9 mouse cellular contexts compared by ENCODE assay signal in genomic region chr2:91929936-91930335, GRCm38 (mm10). TPM values are rescaled to one million over a fixed set of nuclear protein-coding genes. Genes with fewer than 3 reads are reported as not detected.
DNase-seq lines count a peak whose midpoint lies in the region; ATAC-seq and TF ChIP-seq lines count a peak whose summit lies in the region.
"Had no signal": no experiment of that assay in that cellular context is flagged by ENCODE, and none has a peak within 500 bp of the region (broad histone marks: within the 10 kb centered on the region; RNA-seq: fewer than 3 reads in every experiment).

No protein-coding gene starts in this region.

- TF ChIP-seq CTCF in midbrain, postnatal 0 days (IDR thresholded peaks at IDR 0.05) = peak; percentile 83

- H3K27ac ChIP-seq in embryonic facial prominence, embryonic 13.5 days = peak overlapping the region; percentile 97; the same call in 1 of the 2 replicates
- no peak overlapping the region for H3K27ac ChIP-seq in hindbrain, embryonic 12.5 days
- no peak overlapping the region for H3K27ac ChIP-seq in limb, embryonic 15.5 days
- H3K27ac ChIP-seq in midbrain, postnatal 0 days (ENCODE audit: low read depth, low read length) = no peak overlapping the region
- H3K27ac ChIP-seq: macrophage had no signal

- peak; percentile 64 for DNase-seq in gastrocnemius, postnatal 10 days
- DNase-seq in gastrocnemius, postnatal 25 days = no peak
- peak; percentile 79 for DNase-seq in adrenal gland, postnatal 10 days
- peak; percentile 89 for DNase-seq in midbrain, postnatal 0 days (ENCODE audit: low spot score)
- DNase-seq in urinary bladder, adult 2 months (ENCODE audit: low spot score) = no peak

- peak overlapping the region; percentile 86 for H3K4me3 ChIP-seq in embryonic facial prominence, embryonic 13.5 days
- peak overlapping the region; percentile 75 for H3K4me3 ChIP-seq in hindbrain, embryonic 12.5 days
- H3K4me3 ChIP-seq in limb, embryonic 15.5 days = peak overlapping the region; percentile 64
- 0 out of 2 replicates have a peak overlapping the region, but pooled peaks have one; percentile 34 for H3K4me3 ChIP-seq in midbrain, postnatal 0 days (ENCODE audit: low read depth, low read length)

- peak overlapping the region; percentile 90 for H3K4me2 ChIP-seq in embryonic facial prominence, embryonic 13.5 days
- H3K4me2 ChIP-seq in hindbrain, embryonic 12.5 days (replicated peaks) = peak overlapping the region; percentile 63
- peak overlapping the region; percentile 75 for H3K4me2 ChIP-seq in limb, embryonic 15.5 days
- H3K4me2 ChIP-seq in midbrain, postnatal 0 days (ENCODE audit: low read depth, low read length, poor library complexity, severe bottlenecking) = peak overlapping the region; percentile 55

- WGBS in embryonic facial prominence, embryonic 13.5 days = 9% methylated on average over 12 of the region's 12 CpGs
- 10% methylated on average over 11 of the region's 12 CpGs for WGBS in hindbrain, embryonic 12.5 days
- 13% methylated on average over 12 of the region's 12 CpGs for WGBS in limb, embryonic 15.5 days
- WGBS in midbrain, postnatal 0 days = 9% methylated on average over 12 of the region's 12 CpGs

- no peak for ATAC-seq in embryonic facial prominence, embryonic 13.5 days (ENCODE audit: insufficient number of reproducible peaks, insufficient read depth, low FRiP score, low TSS enrichment, low read depth)
- no peak for ATAC-seq in hindbrain, embryonic 12.5 days (ENCODE audit: low FRiP score)
- no peak for ATAC-seq in limb, embryonic 15.5 days (ENCODE audit: insufficient number of reproducible peaks, low FRiP score, low TSS enrichment, low read depth)
- ATAC-seq in midbrain, postnatal 0 days (ENCODE audit: low FRiP score) = no peak

- peaks cover 27% of the 10 kb centered on the region for H3K36me3 ChIP-seq in embryonic facial prominence, embryonic 13.5 days
- H3K36me3 ChIP-seq in hindbrain, embryonic 12.5 days = 0 out of 2 replicates have a peak, but pooled peaks cover 5% of the 10 kb centered on the region
- peaks cover 17% of the 10 kb centered on the region for H3K36me3 ChIP-seq in limb, embryonic 15.5 days
- H3K36me3 ChIP-seq in midbrain, postnatal 0 days (ENCODE audit: insufficient read depth, low read length) = no peaks in the 10 kb centered on the region; the same call in none of the 2 replicates

- H3K9ac ChIP-seq in embryonic facial prominence, embryonic 13.5 days = peak overlapping the region; percentile 97
- H3K9ac ChIP-seq in hindbrain, embryonic 12.5 days = peak overlapping the region; percentile 90
- peak overlapping the region; percentile 79; the same call in 1 of the 2 replicates for H3K9ac ChIP-seq in limb, embryonic 15.5 days
- no peak overlapping the region for H3K9ac ChIP-seq in midbrain, postnatal 0 days (replicated peaks; ENCODE audit: low read length, poor library complexity, severe bottlenecking)

- H3K9me3 ChIP-seq in embryonic facial prominence, embryonic 13.5 days = no peaks in the 10 kb centered on the region
- H3K9me3 ChIP-seq in hindbrain, embryonic 12.5 days (replicated peaks) = no peaks in the 10 kb centered on the region
- no peaks in the 10 kb centered on the region for H3K9me3 ChIP-seq in limb, embryonic 15.5 days
- H3K9me3 ChIP-seq in midbrain, postnatal 0 days (ENCODE audit: low read length) = no peaks in the 10 kb centered on the region

- H3K27me3 ChIP-seq in embryonic facial prominence, embryonic 13.5 days = peaks cover 6% of the 10 kb centered on the region
- peaks cover 11% of the 10 kb centered on the region for H3K27me3 ChIP-seq in hindbrain, embryonic 12.5 days
- H3K27me3 ChIP-seq in limb, embryonic 15.5 days = peaks cover 9% of the 10 kb centered on the region; the same call in 1 of the 2 replicates
- peaks cover 8% of the 10 kb centered on the region; the same call in 1 of the 2 replicates for H3K27me3 ChIP-seq in midbrain, postnatal 0 days (ENCODE audit: insufficient read depth, low read length)

- peaks cover 42% of the 10 kb centered on the region for H3K4me1 ChIP-seq in embryonic facial prominence, embryonic 13.5 days
- H3K4me1 ChIP-seq in hindbrain, embryonic 12.5 days = peaks cover 48% of the 10 kb centered on the region
- H3K4me1 ChIP-seq in limb, embryonic 15.5 days = peaks cover 53% of the 10 kb centered on the region
- no peaks in the 10 kb centered on the region; the same call in 1 of the 2 replicates for H3K4me1 ChIP-seq in midbrain, postnatal 0 days (ENCODE audit: insufficient read depth, low read length)

RNA-seq across cellular contexts. Expression of gene Mdk, which starts 2.2 kb away (rescaled TPM):
- 10 to 100 TPM; 43.3 to 55.2 TPM for total RNA-seq in gastrocnemius, postnatal 10 days (2021)
- total RNA-seq in gastrocnemius, postnatal 25 days (2021) = 1 to 10 TPM; 3.3 to 3.4 TPM
- 10 to 100 TPM; 30.8 to 36.7 TPM for total RNA-seq in adrenal gland, postnatal 10 days (2021)
- polyA plus RNA-seq in embryonic facial prominence, embryonic 13.5 days (2015; fragmentation: Nextera tagmentation; extraction: Ambion mirVana) = 1,381 and 1,602 TPM in 2 replicates
- polyA plus RNA-seq in hindbrain, embryonic 12.5 days (2016; fragmentation: Nextera tagmentation; extraction: Ambion mirVana) = 904 and 962 TPM in 2 replicates
- polyA plus RNA-seq in limb, embryonic 15.5 days (2015; fragmentation: Nextera tagmentation; extraction: Ambion mirVana) = 899 and 1,046 TPM in 2 replicates
- total RNA-seq in midbrain, postnatal 0 days (2014; rRNA removed) = 39.0 and 40.8 TPM in 2 replicates
- polyA plus RNA-seq in midbrain, postnatal 0 days (2015; fragmentation: Nextera tagmentation; extraction: Ambion mirVana) = 71.0 and 71.4 TPM in 2 replicates
- 34.7 and 37.5 TPM in 2 replicates for polyA plus RNA-seq in urinary bladder, adult 2 months (2012; rRNA removed)

RNA-seq across cellular contexts. Expression of gene Chrm4, which starts 2.9 kb away (rescaled TPM):
- total RNA-seq in gastrocnemius, postnatal 10 days (2021) = under 1 TPM in 1 of 2 experiments, not detected in 1; 0.16 TPM
- not detected for total RNA-seq in gastrocnemius, postnatal 25 days (2021)
- total RNA-seq in adrenal gland, postnatal 10 days (2021) = under 1 TPM; 0.18 to 0.27 TPM
- 0.18 and 0.32 TPM in 2 replicates for polyA plus RNA-seq in embryonic facial prominence, embryonic 13.5 days (2015; fragmentation: Nextera tagmentation; extraction: Ambion mirVana)
- 0.77 and 1.0 TPM in 2 replicates for polyA plus RNA-seq in hindbrain, embryonic 12.5 days (2016; fragmentation: Nextera tagmentation; extraction: Ambion mirVana)
- polyA plus RNA-seq in limb, embryonic 15.5 days (2015; fragmentation: Nextera tagmentation; extraction: Ambion mirVana) = 0.20 and 0.29 TPM in 2 replicates
- 1.8 and 4.0 TPM in 2 replicates for total RNA-seq in midbrain, postnatal 0 days (2014; rRNA removed)
- polyA plus RNA-seq in midbrain, postnatal 0 days (2015; fragmentation: Nextera tagmentation; extraction: Ambion mirVana) = 0.25 and 0.34 TPM in 2 replicates
- polyA plus RNA-seq in urinary bladder, adult 2 months (2012; rRNA removed) = 0.06 and 0.11 TPM in 2 replicates
- polyA plus RNA-seq: macrophage had no signal

RNA-seq across cellular contexts. Expression of gene Gm9821, which starts 15.6 kb away (rescaled TPM):
- not detected for total RNA-seq in gastrocnemius, postnatal 10 days (2021)
- not detected for total RNA-seq in gastrocnemius, postnatal 25 days (2021)
- not detected for total RNA-seq in adrenal gland, postnatal 10 days (2021)
- 0.39 and 0.61 TPM in 2 replicates for polyA plus RNA-seq in embryonic facial prominence, embryonic 13.5 days (2015; fragmentation: Nextera tagmentation; extraction: Ambion mirVana)
- 0.50 and 0.57 TPM in 2 replicates for polyA plus RNA-seq in hindbrain, embryonic 12.5 days (2016; fragmentation: Nextera tagmentation; extraction: Ambion mirVana)
- polyA plus RNA-seq in limb, embryonic 15.5 days (2015; fragmentation: Nextera tagmentation; extraction: Ambion mirVana) = 0.45 TPM in 2 replicates
- 0.11 TPM in 1 of 2 replicates, not detected in the other for total RNA-seq in midbrain, postnatal 0 days (2014; rRNA removed)
- polyA plus RNA-seq in midbrain, postnatal 0 days (2015; fragmentation: Nextera tagmentation; extraction: Ambion mirVana) = 0.14 TPM in 1 of 2 replicates, not detected in the other
- 0.03 TPM in 1 of 2 replicates, not detected in the other for polyA plus RNA-seq in urinary bladder, adult 2 months (2012; rRNA removed)

RNA-seq across cellular contexts. Expression of gene Dgkz, which starts 45.7 kb away (rescaled TPM):
- 10 to 100 TPM; 60.5 to 84.3 TPM for total RNA-seq in gastrocnemius, postnatal 10 days (2021)
- 10 to 100 TPM; 32.3 to 34.8 TPM for total RNA-seq in gastrocnemius, postnatal 25 days (2021)
- total RNA-seq in adrenal gland, postnatal 10 days (2021) = 10 to 100 TPM; 64.4 to 72.1 TPM
- polyA plus RNA-seq in embryonic facial prominence, embryonic 13.5 days (2015; fragmentation: Nextera tagmentation; extraction: Ambion mirVana) = 34.2 and 41.9 TPM in 2 replicates
- polyA plus RNA-seq in hindbrain, embryonic 12.5 days (2016; fragmentation: Nextera tagmentation; extraction: Ambion mirVana) = 30.9 and 31.9 TPM in 2 replicates
- polyA plus RNA-seq in limb, embryonic 15.5 days (2015; fragmentation: Nextera tagmentation; extraction: Ambion mirVana) = 30.9 and 35.9 TPM in 2 replicates
- total RNA-seq in midbrain, postnatal 0 days (2014; rRNA removed) = 99.8 and 144 TPM in 2 replicates
- polyA plus RNA-seq in midbrain, postnatal 0 days (2015; fragmentation: Nextera tagmentation; extraction: Ambion mirVana) = 35.1 and 36.6 TPM in 2 replicates
- 135 and 148 TPM in 2 replicates for polyA plus RNA-seq in urinary bladder, adult 2 months (2012; rRNA removed)

Comparison
In these comparisons a context has a peak if more than half of its experiments do, and no peak if none do; other contexts are left out.
1. DNase-seq: peak in gastrocnemius, postnatal 10 days (single experiment), adrenal gland, postnatal 10 days (single experiment) and midbrain, postnatal 0 days (single experiment); none in gastrocnemius, postnatal 25 days (single experiment) and urinary bladder, adult 2 months (single experiment).
2. H3K4me3 ChIP-seq: peak in every context shown above with its lines; median percentile 86 in embryonic facial prominence, embryonic 13.5 days; 75 in hindbrain, embryonic 12.5 days; 64 in limb, embryonic 15.5 days; 34 in midbrain, postnatal 0 days.
3. RNA of gene Mdk, which starts 2.2 kb away (polyA plus RNA-seq): 1,381 to 1,602 TPM in embryonic facial prominence, embryonic 13.5 days, 899 to 1,046 TPM in limb, embryonic 15.5 days and 904 to 962 TPM in hindbrain, embryonic 12.5 days; 71.0 to 71.4 TPM in midbrain, postnatal 0 days and 34.7 to 37.5 TPM in urinary bladder, adult 2 months; every median in the first group is over 10 times any median in the second.
4. Peak in every context shown above with its lines, with median percentiles within 50 percentile points of each other: H3K4me2 ChIP-seq.